Mouse (Mus musculus) limb, embryonic 10.5 days (tissue): ENCODE data around the gene Foxn1. TPM values are rescaled to one million over a fixed set of nuclear protein-coding genes. Genes with fewer than 3 reads are reported as not detected.

ENCODE experiments used
- polyA plus RNA-seq: library from polyadenylated mRNA; unstranded; fragments of >200 nt; fragmentation: Nextera tagmentation; extraction: Ambion mirVana; gene quantifications from 2 replicates; pipeline ENCODE4 v1.2.1, GENCODE M21; 2016

Gene Foxn1
- polyA plus RNA-seq, 1 experiment from 2014 or later, result not detected

Other genes starting within 250 kb of the Foxn1 start
- 178 and 181 TPM in 2 replicates for gene Traf4, start 221.0 kb downstream of the Foxn1 start, polyA plus RNA-seq
- gene Nek8, start 209.9 kb downstream of the Foxn1 start, polyA plus RNA-seq, result 17.3 and 19.9 TPM in 2 replicates
- gene Tlcd1, start 209.8 kb downstream of the Foxn1 start, polyA plus RNA-seq, result 10.0 and 13.1 TPM in 2 replicates
- gene Rpl23a, start 203.0 kb downstream of the Foxn1 start, polyA plus RNA-seq, result 1,157 and 1,293 TPM in 2 replicates
- 139 and 141 TPM in 2 replicates for gene Rab34, start 198.1 kb downstream of the Foxn1 start, polyA plus RNA-seq
- 0.88 and 1.6 TPM in 2 replicates for gene Proca1, start 193.2 kb downstream of the Foxn1 start, polyA plus RNA-seq
- gene Sdf2, start 140.8 kb downstream of the Foxn1 start, polyA plus RNA-seq, result 40.9 and 43.8 TPM in 2 replicates
- 38.2 and 41.6 TPM in 2 replicates for gene Supt6, start 140.6 kb downstream of the Foxn1 start, polyA plus RNA-seq
- gene 2610507B11Rik, start 124.8 kb downstream of the Foxn1 start, polyA plus RNA-seq, result 63.6 and 68.9 TPM in 2 replicates
- gene BC030499, start 95.7 kb downstream of the Foxn1 start, polyA plus RNA-seq, result 0.31 TPM in 2 replicates
- 72.8 and 84.8 TPM in 2 replicates for gene Spag5, start 85.0 kb downstream of the Foxn1 start, polyA plus RNA-seq
- gene Aldoc, start 63.6 kb downstream of the Foxn1 start, polyA plus RNA-seq, result 2.0 and 4.3 TPM in 2 replicates
- 80.3 and 83.6 TPM in 2 replicates for gene Pigs, start 58.1 kb downstream of the Foxn1 start, polyA plus RNA-seq
- 77.9 and 83.0 TPM in 2 replicates for gene Unc119, start 43.1 kb downstream of the Foxn1 start, polyA plus RNA-seq
- not detected in 2 replicates for gene Slc13a2, start 35.7 kb upstream of the Foxn1 start, polyA plus RNA-seq
- 15.0 and 18.1 TPM in 2 replicates for gene Slc46a1, start 79.1 kb upstream of the Foxn1 start, polyA plus RNA-seq
- gene Sarm1, start 111.2 kb upstream of the Foxn1 start, polyA plus RNA-seq, result 2.3 and 2.5 TPM in 2 replicates
- gene Vtn, start 112.5 kb upstream of the Foxn1 start, polyA plus RNA-seq, result 0.11 TPM in 1 of 2 replicates, not detected in the other
- gene Sebox, start 116.9 kb upstream of the Foxn1 start, polyA plus RNA-seq, result not detected in 2 replicates
- 73.7 and 85.5 TPM in 2 replicates for gene Tmem199, start 125.6 kb upstream of the Foxn1 start, polyA plus RNA-seq
- gene Poldip2, start 125.6 kb upstream of the Foxn1 start, polyA plus RNA-seq, result 179 TPM in 2 replicates
- 92.4 and 94.1 TPM in 2 replicates for gene Tnfaip1, start 149.8 kb upstream of the Foxn1 start, polyA plus RNA-seq
- gene Ift20, start 149.8 kb upstream of the Foxn1 start, polyA plus RNA-seq, result 85.7 and 97.9 TPM in 2 replicates
- gene Tmem97, start 164.2 kb upstream of the Foxn1 start, polyA plus RNA-seq, result 87.7 and 104 TPM in 2 replicates